Mouse (Mus musculus): ENCODE results near the gene Sdk1.

Sdk1 gene

GRCm38 (mm10) chr5:141889766-141890165 lies 648.5 kb downstream of the Sdk1 start:
- DNase-seq (ENCODE audit: low spot score), result no peak

GRCm38 (mm10) chr5:141896402-141896801 lies 655.1 kb downstream of the Sdk1 start:
- DNase-seq (ENCODE audit: low spot score), result no peak

- no peak for DNase-seq (ENCODE audit: low spot score)
Measured at GRCm38 (mm10) chr5:141897481-141897880, 656.2 kb downstream of the Sdk1 start.

- DNase-seq (ENCODE audit: low spot score), result no peak
Measured at GRCm38 (mm10) chr5:141899751-141900150, 658.5 kb downstream of the Sdk1 start.

- DNase-seq (ENCODE audit: low spot score), result no peak
Measured at GRCm38 (mm10) chr5:141902544-141903250, 661.4 kb downstream of the Sdk1 start.

GRCm38 (mm10) chr5:141910444-141910843 lies 669.2 kb downstream of the Sdk1 start:
- no peak for DNase-seq (ENCODE audit: low spot score)

GRCm38 (mm10) chr5:141910886-141911285 lies 669.6 kb downstream of the Sdk1 start:
- DNase-seq (ENCODE audit: low spot score), result no peak

GRCm38 (mm10) chr5:141912881-141913280 lies 671.6 kb downstream of the Sdk1 start:
- DNase-seq (ENCODE audit: low spot score), result no peak

- no peak for DNase-seq (ENCODE audit: low spot score)
Measured at GRCm38 (mm10) chr5:141916954-141917353, 675.7 kb downstream of the Sdk1 start.

GRCm38 (mm10) chr5:141939000-141939399 lies 697.7 kb downstream of the Sdk1 start:
- no peak for DNase-seq (ENCODE audit: low spot score)

- DNase-seq (ENCODE audit: low spot score), result no peak
Measured at GRCm38 (mm10) chr5:141940636-141941035, 699.3 kb downstream of the Sdk1 start.

- DNase-seq (ENCODE audit: low spot score), result no peak
Measured at GRCm38 (mm10) chr5:141950791-141951190, 709.5 kb downstream of the Sdk1 start.

- DNase-seq (ENCODE audit: low spot score), result no peak
Measured at GRCm38 (mm10) chr5:141952270-141952669, 711.0 kb downstream of the Sdk1 start.

GRCm38 (mm10) chr5:141952708-141953490 lies 711.6 kb downstream of the Sdk1 start:
- DNase-seq (ENCODE audit: low spot score), result no peak

GRCm38 (mm10) chr5:141971071-141971470 lies 729.8 kb downstream of the Sdk1 start:
- no peak for DNase-seq (ENCODE audit: low spot score)

GRCm38 (mm10) chr5:141979511-141979910 lies 738.2 kb downstream of the Sdk1 start:
- no peak for DNase-seq (ENCODE audit: low spot score)

GRCm38 (mm10) chr5:141980746-141981145 lies 739.5 kb downstream of the Sdk1 start:
- no peak for DNase-seq (ENCODE audit: low spot score)

- DNase-seq (ENCODE audit: low spot score), result no peak
Measured at GRCm38 (mm10) chr5:141984322-141984721, 743.0 kb downstream of the Sdk1 start.

- peak; percentile 36 for DNase-seq (ENCODE audit: low spot score)
Measured at GRCm38 (mm10) chr5:141985003-141985402, 743.7 kb downstream of the Sdk1 start.

GRCm38 (mm10) chr5:141985551-141985950 lies 744.3 kb downstream of the Sdk1 start:
- DNase-seq (ENCODE audit: low spot score), result no peak

- DNase-seq (ENCODE audit: low spot score), result no peak
Measured at GRCm38 (mm10) chr5:141987287-141987799, 746.1 kb downstream of the Sdk1 start.

GRCm38 (mm10) chr5:141988685-141989084 lies 747.4 kb downstream of the Sdk1 start:
- no peak for DNase-seq (ENCODE audit: low spot score)

GRCm38 (mm10) chr5:141994192-141994591 lies 752.9 kb downstream of the Sdk1 start:
- DNase-seq (ENCODE audit: low spot score), result no peak

Measured in adipocyte (in vitro differentiated cells).